Mouse (Mus musculus): ENCODE results near the gene Syt10. TPM values are rescaled to one million over a fixed set of nuclear protein-coding genes. Genes with fewer than 3 reads are reported as not detected.
"Not testable (repeated sequence)": the region's sequence is repeated elsewhere in the genome, so short reads cannot be mapped to it uniquely, and the experiment has no call there.

Syt10 gene
- not detected for total RNA-seq (2021)
- long read RNA-seq, experiment 1, result 0 reads
- long read RNA-seq, experiment 2, result 0 reads

DNA sequence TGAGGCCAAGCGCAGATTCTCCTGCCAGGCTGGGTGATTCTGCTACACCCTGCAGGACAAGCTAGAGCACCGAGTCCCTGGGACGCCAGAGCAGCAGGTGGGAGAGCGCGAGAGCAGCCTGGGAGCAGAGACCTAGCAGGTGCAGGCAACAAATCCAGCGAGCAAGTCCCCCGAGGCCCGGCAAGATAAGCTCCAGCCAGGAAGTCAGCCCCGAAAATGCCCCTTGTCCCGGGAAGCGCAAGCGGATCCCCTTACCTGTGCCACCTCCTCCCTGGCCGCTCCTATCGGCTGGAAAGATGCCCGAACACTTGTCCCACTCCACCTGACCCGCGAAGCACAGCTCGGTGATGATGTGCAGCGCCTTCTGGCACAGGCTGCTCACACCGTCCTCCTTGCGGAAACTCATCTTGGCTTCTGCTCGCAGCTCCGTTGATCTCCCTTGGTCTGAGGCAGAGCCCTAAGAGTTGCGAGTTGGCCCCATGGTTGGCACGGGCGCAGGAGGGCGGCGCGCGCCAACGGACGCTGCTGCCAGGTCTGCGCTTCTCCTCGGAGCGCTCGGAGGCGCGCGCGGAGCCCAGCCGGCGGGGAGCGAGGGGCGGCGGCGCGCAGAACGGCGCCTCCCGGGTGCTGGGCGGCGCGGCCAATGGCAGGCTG, at the start of gene Syt10:
TSS of gene Syt10 (minus strand) at position 497 of the 654 bp plus-strand sequence.
- DNase-seq, result no peak

- DNase-seq, result no peak
Measured at GRCm38 (mm10) chr15:89883799-89884198, 42.1 kb upstream of the Syt10 start.

DNA sequence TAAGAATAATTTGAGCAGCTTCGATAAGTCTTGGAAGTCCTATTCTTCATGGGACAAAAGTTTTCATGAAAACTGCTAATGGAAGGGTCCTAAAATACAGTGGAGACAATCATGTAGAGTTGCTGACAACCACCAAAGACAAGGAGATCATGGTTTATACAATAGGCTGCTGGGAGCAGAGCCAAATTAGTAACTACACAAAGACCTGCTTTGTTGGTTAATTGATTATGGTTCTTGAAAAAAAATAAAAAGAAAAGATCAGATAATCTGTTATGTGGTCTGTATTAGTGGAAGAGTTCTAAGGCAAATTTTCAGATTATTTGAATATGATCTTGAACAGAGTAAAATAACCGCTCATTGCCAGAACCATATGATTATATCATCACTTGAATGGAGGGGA, 37.3 kb upstream of the Syt10 start:
- DNase-seq, result no peak

DNA sequence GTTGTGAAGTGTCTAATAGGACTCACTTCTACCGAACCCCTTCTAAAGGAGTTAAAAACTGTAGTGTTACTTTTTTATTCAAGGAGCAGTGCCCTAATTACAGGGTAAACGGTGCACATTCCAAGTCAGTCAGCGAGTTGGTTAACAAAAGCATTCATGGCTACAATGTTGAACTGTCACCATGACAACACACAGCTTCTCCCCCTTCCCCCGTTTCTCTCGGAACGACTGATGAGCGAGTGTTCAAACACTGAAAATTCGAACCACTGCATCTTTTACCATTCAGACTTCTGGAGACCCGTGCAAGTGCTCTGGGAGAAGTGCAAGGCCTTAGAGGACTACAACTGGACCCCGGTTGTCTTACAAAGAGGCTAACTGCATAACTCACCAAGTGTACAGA, 25.6 kb downstream of the Syt10 start:
- DNase-seq, result no peak

DNA sequence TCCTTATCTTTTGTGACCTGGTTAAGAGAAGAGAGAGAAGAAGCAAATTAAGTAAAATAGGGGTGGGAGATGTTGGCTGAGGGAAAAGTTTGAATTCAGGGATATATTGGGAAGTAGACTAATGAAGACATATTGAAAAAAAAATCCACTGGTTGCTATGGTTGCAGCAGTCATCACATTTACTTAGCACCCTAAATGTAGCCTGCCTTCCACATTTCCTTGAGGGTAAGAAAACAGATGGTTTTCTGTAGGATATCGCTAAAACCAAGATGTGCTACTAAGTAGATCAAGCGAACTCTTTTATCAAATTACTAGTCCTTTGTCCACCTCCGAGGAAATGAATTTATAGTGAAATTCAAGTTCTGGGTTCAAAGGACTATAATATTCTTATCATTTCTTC, 37.2 kb downstream of the Syt10 start:
- DNase-seq, result no peak

GRCm38 (mm10) chr15:89779928-89780327, 61.7 kb downstream of the Syt10 start:
- no peak for DNase-seq

DNA sequence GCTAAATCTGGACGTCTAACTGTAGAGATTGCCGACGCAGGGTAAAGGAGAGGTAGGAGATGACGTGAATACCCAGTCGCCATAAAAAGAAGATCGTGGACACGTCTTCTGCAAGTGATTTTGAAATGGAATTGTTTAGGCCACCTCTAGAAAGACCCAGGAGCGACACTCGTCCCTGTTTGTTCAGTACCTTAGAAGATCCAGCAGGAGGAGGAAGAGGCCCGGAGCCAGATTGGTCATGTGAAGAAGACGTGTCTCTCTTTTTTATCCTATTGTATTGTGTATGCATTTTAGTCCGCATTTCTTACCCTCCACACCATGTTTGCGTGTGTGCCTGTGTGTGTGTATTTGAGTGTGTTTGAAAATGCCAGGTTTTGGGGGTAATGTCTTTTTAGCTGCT, 75.6 kb downstream of the Syt10 start:
- not testable (repeated sequence) for DNase-seq

DNA sequence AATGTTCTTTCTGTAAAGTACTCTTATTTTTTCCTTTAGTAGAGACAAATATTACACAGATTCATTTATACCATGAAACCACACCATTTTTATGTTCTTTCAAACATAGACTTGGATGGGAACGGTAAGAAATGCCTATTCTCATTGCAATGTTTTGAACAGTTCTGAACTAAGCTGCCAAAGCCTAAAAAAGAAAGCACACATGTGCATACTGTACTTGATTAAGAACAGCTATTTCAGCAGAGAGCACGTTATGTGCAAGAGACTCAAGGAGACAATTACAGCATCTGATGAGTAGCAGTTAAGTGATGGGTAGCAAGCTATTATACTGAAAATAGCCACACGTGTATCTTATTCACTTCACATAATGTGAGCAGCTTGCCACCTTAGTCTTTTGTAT, 108.0 kb downstream of the Syt10 start:
- DNase-seq, result no peak

Small RNA genes lying within 50 kb of the gene (microRNA-seq; reads per million reads assigned to microRNA genes)
- gene Gm24643 (ENCODE audit: borderline replicate concordance in 2 of 2), result 0 reads per million in 2 experiments

Other genes with a start within 250 kb of the Syt10 start
- gene Rabl2, start 249.9 kb downstream of the Syt10 start, total RNA-seq (2021), result 1 to 10 TPM; 1.8 to 1.9 TPM

Measured in gastrocnemius, postnatal 25 days (tissue).